29 mouse cellular contexts compared by ENCODE assay signal in the genomic region with DNA sequence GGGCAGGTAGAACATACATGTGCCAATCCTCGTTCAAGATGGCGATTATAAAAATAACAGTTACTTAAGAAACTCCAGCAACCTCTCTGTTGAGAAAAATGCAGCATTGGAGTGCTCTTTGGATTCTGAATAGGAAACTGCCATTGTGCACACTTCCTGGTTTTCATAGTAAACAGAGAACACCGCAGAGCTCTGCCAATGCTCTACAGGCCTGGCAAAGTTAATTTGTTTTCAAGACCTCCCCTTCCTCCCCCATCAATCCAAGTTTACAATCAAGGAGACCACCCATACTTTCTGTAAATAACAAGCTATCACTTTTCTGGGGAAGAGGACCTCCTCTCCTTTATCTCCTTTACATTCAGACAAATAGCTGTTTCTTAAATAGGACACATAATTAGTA.
DNase-seq lines count a peak whose midpoint lies in the region; ATAC-seq and TF ChIP-seq lines count a peak whose summit lies in the region.
"Had no signal": no experiment of that assay in that cellular context is flagged by ENCODE, and none has a peak within 500 bp of the region (broad histone marks: within the 10 kb centered on the region; RNA-seq: fewer than 3 reads in every experiment).

No protein-coding gene starts in this region.

- WGBS in lung, embryonic 14.5 days: 55% methylated on average over 3 of the region's 3 CpGs
- 32% methylated on average over 3 of the region's 3 CpGs for WGBS in lung, postnatal 0 days

- no peak for TF ChIP-seq CTCF in gastrocnemius, adult 2 months (IDR thresholded peaks at IDR 0.05)
- no peak for TF ChIP-seq CTCF in lung, embryonic 14.5 days (IDR thresholded peaks at IDR 0.05; ENCODE audit: low read depth)
- TF ChIP-seq CTCF in lung, postnatal 0 days (IDR thresholded peaks at IDR 0.05): no peak

- intact Hi-C loops in gastrocnemius, adult 2 months (cut with DNase I): no loop called here
- intact Hi-C loops in gastrocnemius, postnatal 14 days (cut with DNase I; ENCODE audit: low total_unique reads): no loop called here
- intact Hi-C loops in heart, postnatal 36 days (cut with DNase I): no loop called here

- H3K4me2 ChIP-seq in lung, embryonic 14.5 days: no peak overlapping the region
- H3K4me2 ChIP-seq in lung, postnatal 0 days (replicated peaks; ENCODE audit: low read depth, low read length): no peak overlapping the region
- H3K4me2 ChIP-seq: embryonic facial prominence, embryonic 12.5 days; forebrain, embryonic 12.5 days; forebrain, embryonic 15.5 days; heart, embryonic 12.5 days; heart, embryonic 15.5 days; hindbrain, embryonic 13.5 days had no signal

- H3K4me3 ChIP-seq in gastrocnemius, adult 2 months: no peak overlapping the region
- no peak overlapping the region for H3K4me3 ChIP-seq in lung, embryonic 14.5 days (ENCODE audit: low read depth, low read length)
- no peak overlapping the region for H3K4me3 ChIP-seq in lung, postnatal 0 days (ENCODE audit: low read depth, low read length)
- H3K4me3 ChIP-seq: embryonic facial prominence, embryonic 12.5 days; erythroblast, embryonic 14.5 days; forebrain, embryonic 12.5 days; forebrain, embryonic 15.5 days; heart, embryonic 12.5 days; heart, embryonic 15.5 days; hindbrain, embryonic 13.5 days had no signal

- H3K27me3 ChIP-seq in lung, embryonic 14.5 days (ENCODE audit: insufficient read depth, low read length): no peaks in the 10 kb centered on the region
- no peaks in the 10 kb centered on the region for H3K27me3 ChIP-seq in lung, postnatal 0 days (replicated peaks; ENCODE audit: insufficient read depth, low read length)
- H3K27me3 ChIP-seq: CH12.LX; embryonic facial prominence, embryonic 12.5 days; forebrain, embryonic 12.5 days; forebrain, embryonic 15.5 days; heart, embryonic 12.5 days; heart, embryonic 15.5 days; hindbrain, embryonic 13.5 days; Patski had no signal

- H3K9ac ChIP-seq in lung, embryonic 14.5 days: no peak overlapping the region
- H3K9ac ChIP-seq in lung, postnatal 0 days (replicated peaks; ENCODE audit: low read depth): no peak overlapping the region
- H3K9ac ChIP-seq: embryonic facial prominence, embryonic 12.5 days; forebrain, embryonic 12.5 days; forebrain, embryonic 15.5 days; heart, embryonic 12.5 days; heart, embryonic 15.5 days; hindbrain, embryonic 13.5 days had no signal

- H3K27ac ChIP-seq in gastrocnemius, adult 2 months: peak overlapping the region; percentile 71
- no peak overlapping the region for H3K27ac ChIP-seq in lung, embryonic 14.5 days (ENCODE audit: low read depth)
- no peak overlapping the region for H3K27ac ChIP-seq in lung, postnatal 0 days (ENCODE audit: low read length)
- H3K27ac ChIP-seq: embryonic facial prominence, embryonic 12.5 days; forebrain, embryonic 12.5 days; forebrain, embryonic 15.5 days; heart, embryonic 15.5 days; hindbrain, embryonic 13.5 days had no signal

- ATAC-seq in lung, embryonic 14.5 days (ENCODE audit: insufficient read depth): no peak
- ATAC-seq in lung, postnatal 0 days: no peak
- ATAC-seq: forebrain, embryonic 15.5 days; hindbrain, embryonic 16.5 days; inflammation-experienced regulatory T-cells, adult 6 months; intestine, embryonic 16.5 days; Patski had no signal

- no peak for TF ChIP-seq EP300 in lung, postnatal 0 days (IDR thresholded peaks at IDR 0.05)

- no peaks in the 10 kb centered on the region for H3K4me1 ChIP-seq in lung, embryonic 14.5 days (ENCODE audit: insufficient read depth)
- H3K4me1 ChIP-seq in lung, postnatal 0 days (ENCODE audit: insufficient read depth, low read depth, low read length): no peaks in the 10 kb centered on the region
- H3K4me1 ChIP-seq: embryonic facial prominence, embryonic 12.5 days; heart, embryonic 12.5 days; heart, embryonic 15.5 days had no signal

- no peaks in the 10 kb centered on the region for H3K36me3 ChIP-seq in lung, embryonic 14.5 days (ENCODE audit: insufficient read depth)
- H3K36me3 ChIP-seq in lung, postnatal 0 days (ENCODE audit: insufficient read depth, low read length): no peaks in the 10 kb centered on the region
- H3K36me3 ChIP-seq: embryonic facial prominence, embryonic 12.5 days; forebrain, embryonic 12.5 days; forebrain, embryonic 15.5 days; G1E; heart, embryonic 12.5 days; heart, embryonic 15.5 days; hindbrain, embryonic 13.5 days had no signal

- no peaks in the 10 kb centered on the region for H3K9me3 ChIP-seq in lung, embryonic 14.5 days (ENCODE audit: low read depth, low read length)
- H3K9me3 ChIP-seq in lung, postnatal 0 days (ENCODE audit: low read length): no peaks in the 10 kb centered on the region
- H3K9me3 ChIP-seq: embryonic facial prominence, embryonic 12.5 days; forebrain, embryonic 12.5 days; forebrain, embryonic 15.5 days; heart, embryonic 12.5 days; heart, embryonic 15.5 days; hindbrain, embryonic 13.5 days had no signal

- DNase-seq in gastrocnemius, adult 2 months: no peak
- no peak for DNase-seq in gastrocnemius, postnatal 14 days
- peak; percentile 11 to 28 for DNase-seq in heart, adult 9 months (ENCODE audit: low spot score in 2 of 2)
- DNase-seq in heart, postnatal 36 days: no peak
- DNase-seq in lung, embryonic 14.5 days: peak; percentile 55
- no peak for DNase-seq in lung, adult 18-20 months
- DNase-seq in lung, postnatal 14 days: peak; percentile 2
- no peak for DNase-seq in lung, postnatal 0 days (ENCODE audit: low spot score)
- DNase-seq: adrenal gland, postnatal 10 days; adrenal gland, postnatal 36 days; B cell, adult 2 months; cerebellum, adult 18-20 months; cerebellum, adult 9-10 months; cerebellum, postnatal 14 days; gastrocnemius, postnatal 10 days; heart, postnatal 14 days had no signal

Comparison
In these comparisons a context has a peak if more than half of its experiments do, and no peak if none do; other contexts are left out.
1. DNase-seq: peak in heart, adult 9 months (2 of 2), lung, embryonic 14.5 days (single experiment) and lung, postnatal 14 days (single experiment); none in gastrocnemius, adult 2 months (single experiment), gastrocnemius, postnatal 14 days (single experiment), heart, postnatal 36 days (0 of 2), lung, adult 18-20 months (0 of 2) and lung, postnatal 0 days (single experiment).